ENCODE assay signal across 21 mouse cellular contexts in the genomic region with DNA sequence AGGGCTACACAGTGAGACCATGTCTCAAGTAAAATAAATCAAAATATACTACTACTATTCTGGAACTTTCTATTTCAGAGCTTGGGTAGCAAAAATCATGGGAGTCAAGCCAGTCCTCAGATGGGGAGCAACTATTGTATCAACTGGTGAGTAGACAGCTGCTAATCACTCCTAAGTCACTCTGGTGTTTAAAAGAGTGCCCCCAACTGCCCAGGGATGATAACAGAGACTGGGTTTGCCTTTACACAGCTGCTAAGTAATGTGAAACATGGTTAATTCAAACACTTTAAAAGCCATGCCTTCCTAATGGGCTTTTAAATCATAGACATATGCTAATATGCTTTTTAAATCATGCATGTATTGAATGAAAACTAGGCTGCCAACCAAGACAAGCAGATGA. TPM values are rescaled to one million over a fixed set of nuclear protein-coding genes. Genes with fewer than 3 reads are reported as not detected.
DNase-seq lines count a peak whose midpoint lies in the region; ATAC-seq and TF ChIP-seq lines count a peak whose summit lies in the region.
"Had no signal": no experiment of that assay in that cellular context is flagged by ENCODE, and none has a peak within 500 bp of the region (broad histone marks: within the 10 kb centered on the region; RNA-seq: fewer than 3 reads in every experiment).

No protein-coding gene starts in this region.

- TF ChIP-seq POLR2A in CH12.LX (IDR thresholded peaks at IDR 0.05; ENCODE audit: low read depth, low read length) = no peak

- DNase-seq in CH12.LX (ENCODE audit: extremely low read depth) = no peak
- DNase-seq in c-Kit-positive CD71-positive TER-119-negative erythroid progenitor cells, embryonic 14.5 days (ENCODE audit: low read depth) = peak; percentile 66
- DNase-seq in liver = peak; percentile 57
- DNase-seq in liver, postnatal 0 days = no peak
- no peak for DNase-seq in adrenal gland, adult 18-20 months (ENCODE audit: low spot score in 2 of 2)
- DNase-seq in right cerebral cortex, postnatal 4 days = no peak
- no peak for DNase-seq in cerebellum, adult 8-10 months
- DNase-seq: adrenal gland, postnatal 14 days; cerebellum, postnatal 10 days; embryo, embryonic 11 days; heart, adult 18-20 months; kidney, adult 11 months; right cerebral cortex, postnatal 25 days had no signal

- H3K27me3 ChIP-seq in CH12.LX (replicated peaks) = no peaks in the 10 kb centered on the region
- H3K27me3 ChIP-seq in liver, postnatal 0 days (ENCODE audit: insufficient read depth, low read length) = no peaks in the 10 kb centered on the region
- H3K27me3 ChIP-seq: heart, embryonic 15.5 days had no signal

- peaks cover 12% of the 10 kb centered on the region for H3K9me3 ChIP-seq in CH12.LX (replicated peaks; ENCODE audit: low read length)
- no peaks in the 10 kb centered on the region for H3K9me3 ChIP-seq in liver, postnatal 0 days (ENCODE audit: low read length)
- H3K9me3 ChIP-seq: forebrain, embryonic 12.5 days; heart, embryonic 15.5 days; limb, embryonic 15.5 days; midbrain, embryonic 15.5 days had no signal

- TF ChIP-seq EP300 in CH12.LX (IDR thresholded peaks at IDR 0.05; ENCODE audit: low read length) = no peak
- TF ChIP-seq EP300 in liver, postnatal 0 days (IDR thresholded peaks at IDR 0.05; ENCODE audit: low read depth) = peak; percentile 78; the same call in 1 of the 2 replicates

- dilution Hi-C loops in CH12.LX (cut with MboI; ENCODE audit: extremely low pct_ligation_motif_present, extremely low pct_unique_long_range_greater_than_20kb, low sequenced_read_pairs) = no loop called here

- H3K4me2 ChIP-seq in CH12.LX (ENCODE audit: insufficient read depth, low read depth, poor library complexity, severe bottlenecking) = peak overlapping the region; percentile 88
- H3K4me2 ChIP-seq in liver, postnatal 0 days (ENCODE audit: low read depth, low read length) = peak overlapping the region; percentile 93
- H3K4me2 ChIP-seq: forebrain, embryonic 12.5 days; heart, embryonic 15.5 days; limb, embryonic 15.5 days; midbrain, embryonic 15.5 days had no signal

- H3K9ac ChIP-seq in CH12.LX (ENCODE audit: insufficient read depth, low read depth) = peak overlapping the region; percentile 58
- peak overlapping the region; percentile 8; the same call in 1 of the 2 replicates for H3K9ac ChIP-seq in liver, postnatal 0 days (replicated peaks)
- H3K9ac ChIP-seq: forebrain, embryonic 12.5 days; heart, embryonic 15.5 days; limb, embryonic 15.5 days; midbrain, embryonic 15.5 days had no signal

- H3K36me3 ChIP-seq in CH12.LX (replicated peaks in 1 of 2; ENCODE audit: control insufficient read depth in 1 of 2, insufficient read depth in 1 of 2, low read length in 1 of 2) = peaks cover 23 to 42% of the 10 kb centered on the region in 2 experiments
- H3K36me3 ChIP-seq in liver, postnatal 0 days (replicated peaks; ENCODE audit: insufficient read depth, low read length) = no peaks in the 10 kb centered on the region
- H3K36me3 ChIP-seq: forebrain, embryonic 12.5 days; heart, embryonic 15.5 days; limb, embryonic 15.5 days; midbrain, embryonic 15.5 days had no signal

- peak overlapping the region; percentile 55 to 88 (median 82) for H3K4me3 ChIP-seq in CH12.LX (replicated peaks in 1 of 3; ENCODE audit: low read depth in 2 of 3, low read length in 2 of 3, poor library complexity in 1 of 3)
- peak overlapping the region; percentile 88; the same call in 1 of the 2 replicates for H3K4me3 ChIP-seq in liver, postnatal 0 days (ENCODE audit: low read depth, low read length)
- H3K4me3 ChIP-seq: forebrain, embryonic 12.5 days; heart, embryonic 15.5 days; limb, embryonic 15.5 days; midbrain, embryonic 15.5 days had no signal

- in situ Hi-C loops in CH12.LX (cut with MboI; ENCODE audit: low pct_ligation_motif_present, low pct_unique_long_range_greater_than_20kb, low sequenced_read_pairs) = no loop called here

- H3K79me2 ChIP-seq in CH12.LX (replicated peaks; ENCODE audit: control insufficient read depth, extremely low read depth, insufficient read depth, poor library complexity, severe bottlenecking) = peaks cover 50% of the 10 kb centered on the region

- peak; percentile 75 for ATAC-seq in liver, postnatal 0 days
- ATAC-seq in granulocyte monocyte progenitor cell, adult 5-6 weeks (replicated peaks; ENCODE audit: poor library complexity, severe bottlenecking) = no peak
- ATAC-seq: activated CD4-positive, CD25-positive, alpha-beta regulatory T cell, adult 4 months; hindbrain, postnatal 0 days; lung, postnatal 0 days; midbrain, embryonic 15.5 days had no signal

- no peak overlapping the region for H3K27ac ChIP-seq in CH12.LX (ENCODE audit: insufficient read depth, low read depth)
- 0 out of 2 replicates have a peak overlapping the region, but pooled peaks have one; percentile 22 for H3K27ac ChIP-seq in liver, postnatal 0 days (ENCODE audit: low read depth)
- H3K27ac ChIP-seq: forebrain, embryonic 12.5 days; heart, embryonic 15.5 days; hindbrain, postnatal 0 days; limb, embryonic 15.5 days; midbrain, embryonic 15.5 days had no signal

- TF ChIP-seq RAD21 in CH12.LX (IDR thresholded peaks at IDR 0.05; ENCODE audit: low read depth, low read length) = peak; percentile 9

- peaks cover 22 to 55% of the 10 kb centered on the region in 2 experiments for H3K4me1 ChIP-seq in CH12.LX (ENCODE audit: control insufficient read depth in 1 of 2, insufficient read depth in 2 of 2)
- peaks cover 10% of the 10 kb centered on the region for H3K4me1 ChIP-seq in liver, postnatal 0 days (ENCODE audit: insufficient read depth)
- H3K4me1 ChIP-seq: forebrain, embryonic 12.5 days had no signal

- peak in 1 of 2 experiments; percentile 51; a peak in 2 of 4 replicates for TF ChIP-seq CTCF in CH12.LX (conservative IDR thresholded peaks at IDR 0.05 in 1 of 2, IDR thresholded peaks at IDR 0.05 in 1 of 2; ENCODE audit: low read depth in 2 of 2, low read length in 2 of 2)
- peak; percentile 31 for TF ChIP-seq CTCF in liver, postnatal 0 days (IDR thresholded peaks at IDR 0.05; ENCODE audit: low read depth)

TF ChIP-seq in CH12.LX, 34 proteins besides CTCF, POLR2A, EP300 and RAD21:
- peak; percentile 23 for TF ChIP-seq SMC3 (IDR thresholded peaks at IDR 0.05; ENCODE audit: low read depth, low read length)
- no peak for TF ChIP-seq POLR2AphosphoS2 (IDR thresholded peaks at IDR 0.05; ENCODE audit: low read depth, low read length)

RNA-seq across cellular contexts. Expression of a gene that starts 1.9 kb away (rescaled TPM):
- 33.7 and 49.8 TPM in 2 replicates for total RNA-seq in CH12.LX (2012; rRNA removed)
- total RNA-seq in CH12.LX (2014; rRNA removed) = 42.3 and 47.7 TPM in 2 replicates
- 22.2 and 23.4 TPM in 2 replicates for polyA plus RNA-seq in CH12.LX (2012; ENCODE audit: insufficient read length, low read depth)
- polyA plus RNA-seq in liver, postnatal 0 days (2015; fragmentation: Nextera tagmentation; extraction: Ambion mirVana) = 10.3 and 11.9 TPM in 2 replicates
- 10 to 100 TPM in 1 of 2 experiments, 1 to 10 TPM in 1; 6.5 to 11.0 TPM for total RNA-seq in adrenal gland, adult 18-20 months (2021)
- total RNA-seq in granulocyte monocyte progenitor cell, adult 5-6 weeks (2014; fragmentation: Nextera tagmentation) = 7.4 and 9.1 TPM in 2 replicates
- total RNA-seq in granulocyte monocyte progenitor cell, adult 5-6 weeks (2017) = 5.9 and 8.7 TPM in 2 replicates

RNA-seq across cellular contexts. Expression of a gene that starts 42.9 kb away (rescaled TPM):
- 49.1 and 49.6 TPM in 2 replicates for total RNA-seq in CH12.LX (2012; rRNA removed)
- total RNA-seq in CH12.LX (2014; rRNA removed) = 41.8 and 51.3 TPM in 2 replicates
- 36.6 and 41.9 TPM in 2 replicates for polyA plus RNA-seq in CH12.LX (2012; ENCODE audit: insufficient read length, low read depth)
- polyA plus RNA-seq in liver, postnatal 0 days (2015; fragmentation: Nextera tagmentation; extraction: Ambion mirVana) = 14.3 and 15.5 TPM in 2 replicates
- 10 to 100 TPM; 10.6 to 12.5 TPM for total RNA-seq in adrenal gland, adult 18-20 months (2021)
- 14.5 and 21.6 TPM in 2 replicates for total RNA-seq in granulocyte monocyte progenitor cell, adult 5-6 weeks (2014; fragmentation: Nextera tagmentation)
- 20.7 and 29.0 TPM in 2 replicates for total RNA-seq in granulocyte monocyte progenitor cell, adult 5-6 weeks (2017)

Comparison
In these comparisons a context has a peak if more than half of its experiments do, and no peak if none do; other contexts are left out.
1. DNase-seq: peak in c-Kit-positive CD71-positive TER-119-negative erythroid progenitor cells, embryonic 14.5 days (single experiment) and liver (single experiment); none in CH12.LX (single experiment), liver, postnatal 0 days (single experiment), adrenal gland, adult 18-20 months (0 of 2), right cerebral cortex, postnatal 4 days (single experiment) and cerebellum, adult 8-10 months (single experiment).